Mouse (Mus musculus) lung, adult 2 months (tissue): ENCODE results near the gene Snx29.

Source experiments
- CTCF ChIP-seq: fragments of 200-500 bp; IDR thresholded peaks from 2 replicates; pipeline ENCODE4 v1.5.1; 2011; ENCODE audit warnings: mild to moderate bottlenecking, low read length, control low read depth; ENCODE audit not compliant: insufficient read depth
- POLR2A ChIP-seq: fragments of 200-500 bp; IDR thresholded peaks from 2 replicates; pipeline ENCODE4 v1.6.1; 2011; ENCODE audit warnings: low read depth, mild to moderate bottlenecking, control low read depth, low read length, borderline replicate concordance; ENCODE audit errors: extremely low read depth

DNA sequence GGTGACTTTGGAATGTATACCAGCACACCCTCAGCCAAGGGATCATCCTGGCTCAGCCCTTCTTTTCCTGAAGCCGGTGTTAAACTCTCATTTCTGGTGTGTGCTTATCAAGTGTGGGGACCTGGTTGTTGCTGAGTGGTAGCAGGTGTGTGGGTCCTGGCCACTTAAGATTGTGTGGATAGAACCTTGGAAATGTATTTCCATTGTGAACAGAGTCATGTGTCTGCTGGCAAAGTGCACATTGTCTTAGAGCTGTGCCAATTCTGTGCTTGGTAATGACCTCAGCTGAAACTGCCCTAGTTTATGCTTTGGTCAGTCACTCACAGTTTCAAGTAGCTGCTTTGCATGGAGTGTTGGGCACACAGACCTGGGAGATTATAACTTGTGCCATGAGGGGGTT, 316.0 kb downstream of the Snx29 start:
- TF ChIP-seq POLR2A = no peak
- no peak for TF ChIP-seq CTCF
